Mouse (Mus musculus) layer of hippocampus, postnatal 25 days (tissue): ENCODE measurements around the gene Fat3. TPM values are rescaled to one million over a fixed set of nuclear protein-coding genes. Genes with fewer than 3 reads are reported as not detected.

Source experiments
- DNase-seq, 2 experiments: peaks; one replicate each; pipeline ENCODE4 v3.0.0; 2022; ENCODE audit warnings: mixed read lengths in 2 of 2, low spot score in 1 of 2; ENCODE audit errors: extremely low spot score in 1 of 2
- total RNA-seq, 2 experiments: library from RNA; stranded (reverse); gene quantifications; 2 replicates each; pipeline ENCODE4 v1.2.3; 2021

Fat3 gene
- total RNA-seq, 2 experiments from 2014 or later: 31.0 to 40.9 TPM

DNA sequence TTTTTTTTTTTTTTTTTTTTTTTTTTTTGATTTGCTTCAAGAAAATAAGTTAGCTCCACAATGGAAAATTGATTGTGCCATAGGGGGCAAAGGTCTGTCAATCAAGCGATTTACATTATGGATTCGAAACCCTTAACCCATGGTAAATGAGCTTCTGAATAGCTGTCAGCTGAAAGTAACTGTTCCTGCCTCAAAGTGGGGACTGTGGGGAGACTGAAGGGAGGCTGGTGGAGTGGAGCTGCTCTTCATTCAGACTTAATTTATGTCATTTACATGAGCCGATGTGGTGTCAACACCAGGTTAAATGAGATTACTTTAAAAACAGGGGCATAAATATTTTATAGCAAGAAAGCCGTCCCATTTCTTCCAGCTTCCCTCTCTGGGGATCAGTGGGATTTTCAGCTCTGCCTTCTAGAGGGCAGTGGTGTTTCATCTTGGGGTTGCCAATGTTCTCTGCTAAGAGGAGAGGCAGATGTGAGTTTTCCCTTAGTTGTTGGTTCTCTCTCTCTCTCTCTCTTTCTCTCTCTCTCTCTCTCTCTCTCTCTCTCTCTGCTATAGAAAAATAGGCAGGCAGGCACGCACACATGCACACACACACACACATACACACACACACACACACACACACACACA is 581.6 kb downstream of the Fat3 start:
- DNase-seq: no peak

DNA sequence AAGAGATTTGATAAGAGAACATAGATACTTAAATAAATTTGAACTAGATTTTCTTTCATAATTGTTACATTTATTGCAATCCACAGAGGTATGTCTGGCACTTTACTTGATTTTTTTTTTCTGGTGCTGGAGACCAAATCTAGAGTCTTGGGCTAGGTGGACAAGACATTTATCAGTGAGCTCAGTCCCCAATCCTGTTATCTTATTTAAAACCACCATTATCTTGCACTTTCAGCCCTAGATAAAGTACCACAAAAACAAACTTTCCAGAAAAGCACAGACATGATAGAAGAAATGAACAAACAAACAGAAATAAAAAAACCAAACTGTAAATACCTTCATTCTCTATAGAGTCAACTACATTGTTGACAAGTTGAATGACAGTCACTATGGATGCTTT is 584.5 kb downstream of the Fat3 start:
- no peak for DNase-seq

DNA sequence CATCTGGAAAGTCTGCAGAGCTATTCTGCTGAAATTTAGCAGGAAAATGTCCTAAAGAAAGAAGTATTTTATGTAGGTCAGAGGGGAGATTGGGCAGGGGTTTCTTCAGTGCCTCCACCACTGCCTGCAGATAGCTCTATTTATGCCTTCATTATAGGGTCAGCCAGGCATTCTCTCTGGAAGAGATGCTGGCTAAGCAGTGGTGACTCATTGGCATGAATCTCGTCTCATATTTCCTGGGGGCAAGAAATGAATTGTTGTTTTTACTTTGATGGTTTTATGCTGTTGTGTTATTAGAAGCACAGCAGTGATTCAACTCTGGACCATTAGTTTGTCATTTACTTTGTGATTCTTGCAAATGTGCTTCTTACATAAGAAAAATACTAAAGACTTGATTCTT is 588.4 kb downstream of the Fat3 start:
- DNase-seq: no peak

DNA sequence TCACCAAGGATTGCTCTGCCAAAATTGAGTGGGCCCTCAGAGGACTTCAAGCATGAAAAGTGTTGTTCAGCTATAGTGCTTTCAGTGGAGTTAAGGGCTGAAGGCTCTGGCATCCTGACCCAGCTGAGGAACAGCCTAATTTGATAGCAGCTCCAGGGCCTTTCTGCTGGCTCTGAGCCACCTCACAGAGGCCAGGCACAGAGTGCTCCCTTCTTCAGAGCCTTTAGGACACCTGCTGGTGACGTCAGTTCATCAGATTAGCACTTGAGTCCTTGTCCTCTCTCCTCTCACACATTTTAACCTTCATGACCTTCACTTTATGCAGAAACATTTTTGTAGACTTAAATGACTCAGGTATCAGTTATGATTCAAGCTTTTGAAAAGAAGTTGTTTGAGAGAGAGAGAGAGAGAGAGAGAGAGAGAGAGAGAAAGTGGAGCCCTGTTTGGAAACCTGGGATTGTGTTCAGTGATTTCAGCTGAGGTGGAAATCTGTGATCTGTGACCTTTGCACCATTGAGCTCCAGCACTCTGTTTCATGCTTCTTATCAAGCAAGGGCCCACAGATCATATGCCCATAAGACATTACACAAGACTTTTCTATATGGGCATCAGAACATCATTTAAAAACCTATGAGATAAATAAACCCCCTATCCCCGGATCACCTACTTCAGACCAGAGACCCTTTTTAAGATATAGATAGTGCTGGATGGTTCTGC is 591.5 kb downstream of the Fat3 start:
- DNase-seq: no peak

DNA sequence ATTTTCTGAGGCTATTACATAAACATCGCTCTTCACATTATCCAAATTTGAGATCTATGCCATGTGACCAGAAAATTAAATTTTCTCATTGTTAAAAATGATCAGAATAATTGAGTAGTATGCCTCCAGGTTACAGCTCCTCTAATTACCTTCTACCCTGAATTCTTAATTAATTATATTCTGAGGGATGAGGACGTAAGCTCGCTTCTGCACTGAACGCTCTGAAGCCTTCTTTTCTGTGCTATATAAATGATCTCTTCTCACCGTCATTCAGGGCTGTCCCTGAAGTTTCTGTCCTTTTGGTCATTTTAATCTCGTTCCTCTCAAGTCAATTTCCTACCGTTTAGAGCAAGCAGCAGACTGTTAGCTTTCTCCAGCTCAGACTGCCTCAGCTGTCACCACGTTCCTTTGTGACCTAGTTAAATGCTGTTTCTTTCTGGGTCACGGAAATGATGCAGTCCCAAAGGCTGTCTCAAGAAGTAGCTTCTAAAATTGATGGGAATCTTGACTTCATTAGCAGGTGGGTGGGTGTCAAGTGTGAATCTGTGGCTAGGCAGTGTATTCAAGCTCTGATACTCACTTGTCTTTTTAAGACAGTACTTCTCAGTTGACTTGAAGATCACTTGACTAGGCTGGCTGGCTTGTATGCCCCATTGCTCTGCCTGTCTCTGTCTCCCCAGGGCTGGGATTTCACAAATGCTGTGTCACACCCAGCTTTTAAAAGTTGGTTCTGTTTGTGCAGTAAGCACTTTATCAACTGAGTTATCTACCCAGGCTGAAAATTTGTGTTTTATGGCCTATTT is 596.9 kb downstream of the Fat3 start:
- no peak for DNase-seq

DNA sequence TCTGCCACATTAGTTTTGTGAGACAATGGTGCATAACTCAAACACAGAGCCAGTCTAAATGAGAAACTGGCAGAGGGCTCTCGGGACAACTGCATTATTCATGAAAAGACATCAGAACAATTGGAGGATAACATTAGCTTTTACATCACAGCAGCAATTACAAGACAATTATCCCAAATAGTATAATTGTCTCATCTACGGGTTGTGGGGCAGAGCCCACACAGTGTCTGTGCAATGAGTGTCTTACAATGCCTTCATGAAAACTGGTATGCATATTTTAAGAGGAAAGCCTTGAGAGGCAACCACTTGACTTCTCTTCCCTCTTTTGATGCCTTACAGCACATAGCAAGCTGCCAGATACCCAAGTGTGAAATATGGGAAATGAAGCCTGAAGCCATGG is 603.0 kb downstream of the Fat3 start:
- DNase-seq: no peak

DNA sequence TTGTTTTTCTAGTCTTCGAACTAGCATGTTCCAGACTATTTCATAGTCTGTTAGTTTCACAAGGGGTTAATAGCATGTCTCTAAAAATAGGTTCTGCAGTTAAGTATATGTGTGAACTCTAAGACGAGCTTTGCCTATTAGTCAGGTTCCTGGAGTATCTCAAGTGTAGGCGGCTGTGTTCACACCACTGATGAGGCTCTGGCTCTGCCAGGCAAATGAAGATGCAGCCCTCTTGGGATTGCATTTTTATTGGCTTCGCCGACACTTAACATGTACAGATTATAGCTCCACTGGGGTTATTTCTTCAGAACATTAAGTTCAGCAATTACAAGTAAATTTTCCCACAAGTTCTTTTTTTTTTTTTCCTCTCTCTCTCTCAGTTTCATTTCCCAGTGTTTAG is 614.3 kb downstream of the Fat3 start:
- no peak for DNase-seq

DNA sequence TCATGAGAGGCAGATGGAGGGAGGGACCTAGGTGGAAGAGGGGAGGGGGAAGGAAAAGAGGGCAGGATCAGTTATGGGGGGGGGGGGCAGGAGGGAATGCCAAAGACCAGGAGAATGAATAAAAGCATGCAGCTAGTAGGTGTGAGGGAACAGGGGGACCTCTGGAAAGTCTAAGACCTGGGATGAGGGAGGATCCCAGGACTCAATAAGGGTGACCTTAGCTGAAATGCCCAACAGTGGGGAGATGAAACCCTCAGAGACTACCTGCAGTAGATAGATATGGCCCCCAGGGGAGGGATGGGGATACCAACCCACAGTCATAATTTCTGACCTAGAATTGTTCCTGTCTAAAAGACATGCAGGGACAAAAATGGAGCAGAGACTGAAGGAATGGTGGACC is 620.3 kb downstream of the Fat3 start:
- no peak for DNase-seq

DNA sequence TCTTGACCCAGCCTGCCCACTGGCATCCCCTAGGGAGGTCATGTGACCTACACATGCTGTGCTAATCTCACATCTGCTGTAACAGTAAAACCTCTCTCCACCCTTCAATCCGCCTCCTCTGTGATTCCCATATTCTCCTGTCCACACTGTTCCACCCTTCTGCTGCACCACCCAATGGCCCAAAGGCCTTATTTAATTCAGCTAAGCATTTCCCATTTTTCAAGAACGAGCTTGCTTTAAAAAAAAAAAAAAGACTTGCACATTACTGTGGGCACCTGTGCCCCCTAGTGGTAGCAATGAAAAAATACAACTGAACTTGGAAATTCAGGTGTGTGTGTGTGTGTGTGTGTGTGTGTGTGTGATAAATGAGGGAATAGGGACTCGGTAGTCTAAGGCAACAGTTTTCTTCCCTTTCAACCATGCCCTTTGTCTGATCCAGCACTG is 620.9 kb downstream of the Fat3 start:
- DNase-seq: no peak

DNA sequence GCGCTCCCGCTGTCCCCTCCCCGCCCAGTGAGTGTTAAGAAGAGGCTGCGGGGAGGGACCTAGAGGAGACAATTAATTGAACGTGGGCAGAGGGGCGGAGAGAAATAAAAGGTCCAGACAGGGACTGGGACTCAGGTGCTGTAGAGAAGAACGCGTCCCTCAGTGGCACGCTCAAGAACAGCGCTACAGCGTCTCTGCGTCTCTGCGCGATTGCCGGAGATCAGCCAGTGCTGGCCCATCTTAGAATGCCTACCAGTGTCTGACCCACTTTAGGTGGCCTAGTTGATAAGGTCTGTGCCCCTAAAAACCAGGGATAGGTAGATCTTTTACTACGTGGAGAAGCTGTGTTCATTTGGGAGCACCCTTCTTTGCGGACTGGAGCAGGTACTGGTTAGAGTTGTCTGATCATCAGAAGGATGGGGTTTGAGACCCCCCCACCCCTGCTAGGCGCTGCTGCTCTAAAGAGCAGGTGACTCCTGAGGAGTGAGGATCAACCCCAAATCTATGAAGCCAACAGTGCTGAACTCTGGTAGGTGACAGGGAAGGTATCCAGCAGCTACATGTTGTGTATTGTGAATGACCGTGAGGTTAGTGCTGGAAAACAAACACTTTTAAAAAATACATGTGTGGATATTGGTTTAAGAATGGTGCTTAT is 626.5 kb downstream of the Fat3 start, which contains the start of gene Mtnr1b:
Mtnr1b (minus strand) TSS at position 51 of the 655 bp plus-strand sequence.
- DNase-seq: no peak

DNA sequence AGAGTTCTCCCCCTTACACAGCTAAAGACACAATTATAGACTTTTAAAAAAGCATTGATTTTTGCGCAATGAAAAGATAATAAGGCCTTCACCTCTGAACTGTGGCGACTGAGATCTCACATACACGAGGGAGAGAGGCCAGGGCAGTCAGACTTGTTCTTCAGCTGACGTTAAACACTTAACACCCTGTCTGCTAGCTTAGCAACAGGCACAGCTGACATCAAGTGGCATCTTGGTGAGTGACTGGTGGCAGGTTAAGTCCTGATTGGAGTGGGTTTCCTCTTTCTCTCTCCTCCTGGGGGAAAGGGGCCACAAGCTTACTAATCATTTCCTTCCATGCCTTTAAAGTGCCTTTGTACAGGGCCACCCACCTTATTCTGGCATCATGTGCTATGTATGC is 631.1 kb downstream of the Fat3 start:
- no peak for DNase-seq

DNA sequence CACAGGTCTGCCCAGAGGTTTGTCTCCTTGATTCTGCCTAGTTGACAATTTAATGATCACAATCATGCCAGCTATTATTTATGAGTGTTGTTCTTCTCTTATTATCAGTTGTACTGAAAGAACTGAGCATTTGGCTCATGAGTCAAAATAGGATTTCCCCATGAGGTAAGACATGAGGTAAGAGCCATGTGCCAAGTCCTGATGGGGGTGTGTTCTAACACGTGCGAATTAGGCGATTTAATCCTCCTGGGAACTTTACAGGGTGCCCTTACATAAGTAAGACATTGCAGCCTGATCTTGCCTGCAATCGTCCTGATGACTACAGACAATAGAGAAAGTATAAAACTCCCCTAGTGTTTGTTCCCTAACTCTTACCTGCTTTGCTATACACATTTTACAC is 631.6 kb downstream of the Fat3 start:
- no peak for DNase-seq

DNA sequence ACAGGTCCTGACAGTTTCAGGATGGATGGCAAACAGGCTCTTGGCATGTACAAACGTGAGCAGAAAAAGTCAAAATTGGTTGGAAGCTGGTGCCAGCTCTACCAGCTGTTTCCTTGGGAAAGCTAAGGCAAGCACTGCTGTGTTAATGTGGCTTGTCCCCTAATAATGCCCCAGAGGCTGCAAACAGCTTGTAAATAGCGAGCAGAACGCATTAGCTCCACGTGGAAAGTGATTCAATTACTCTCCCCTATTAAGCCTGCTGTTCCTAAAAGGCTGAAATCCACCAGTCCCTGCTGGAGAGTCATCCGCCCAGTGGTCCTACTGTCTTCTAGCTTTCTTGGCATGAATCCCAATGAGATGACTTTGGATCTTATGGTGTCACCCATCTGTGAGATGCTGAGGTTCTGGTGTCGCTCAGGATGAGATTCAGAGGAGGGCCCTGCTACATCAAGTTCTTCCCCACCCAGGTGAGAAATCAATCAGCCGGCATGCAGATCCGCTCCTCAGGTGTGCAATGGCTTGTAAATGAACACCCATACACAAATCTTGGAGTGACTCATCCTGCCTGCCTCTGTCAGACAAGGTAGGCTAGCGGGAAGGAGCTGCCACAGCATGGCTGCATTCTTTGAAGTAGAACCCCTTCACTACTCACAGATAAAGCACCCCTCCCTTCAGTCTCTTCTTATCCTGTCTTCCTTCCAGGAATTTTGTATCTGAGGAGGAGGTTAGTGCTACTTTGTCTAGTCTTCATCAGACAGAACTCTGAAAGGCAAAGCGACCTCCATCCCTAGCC is 634.6 kb downstream of the Fat3 start:
- DNase-seq: no peak

DNA sequence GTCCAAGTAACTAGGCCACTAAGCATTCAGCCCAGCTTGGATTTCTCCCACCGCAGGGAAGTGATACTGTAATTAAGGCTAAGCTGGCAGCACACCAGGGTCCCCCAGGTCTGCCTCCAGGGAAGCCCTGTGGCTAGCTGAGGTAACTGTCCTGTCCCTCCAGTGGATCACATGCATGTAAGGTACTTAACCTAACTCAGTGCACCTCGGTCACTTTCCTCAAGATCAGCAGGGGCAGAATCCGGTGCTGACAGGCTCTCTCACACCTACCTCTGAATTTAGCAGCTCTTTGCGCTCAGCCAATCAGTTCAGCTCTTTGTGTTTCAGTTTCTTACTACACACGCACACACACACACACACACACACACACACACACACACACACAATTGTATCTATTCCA is 639.7 kb downstream of the Fat3 start:
- DNase-seq: no peak
